Mouse (Mus musculus): ENCODE data around the gene Tmcc1. TPM values are rescaled to one million over a fixed set of nuclear protein-coding genes. Genes with fewer than 3 reads are reported as not detected.
A peak's percentile ranks its signal among the peaks of the same experiment; 100 is the strongest.

The Tmcc1 gene
- total and polyA plus RNA-seq, 3 experiments, result 9.1 to 30.6 TPM; not detected in 1

DNA sequence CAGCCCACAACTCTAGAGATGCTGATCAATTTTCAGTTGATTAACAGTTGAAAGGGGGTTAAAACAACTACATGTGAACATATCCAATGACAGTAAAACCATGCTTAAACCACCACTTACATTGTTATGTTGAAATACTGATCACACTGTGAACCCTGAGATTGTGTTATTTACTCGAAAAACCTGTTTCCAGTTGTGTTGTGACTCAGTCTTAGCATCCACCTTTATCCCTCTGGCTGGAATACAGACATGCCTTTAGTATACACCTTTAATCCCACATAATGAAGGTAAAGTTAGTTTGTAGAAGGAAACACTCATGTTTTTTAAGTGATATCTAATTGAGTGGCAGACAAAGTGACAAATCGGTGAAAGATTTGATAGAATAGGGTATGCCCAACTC, 156.7 kb downstream of the Tmcc1 start:
- H3K4me3 ChIP-seq (ENCODE audit: control insufficient read depth in 1 of 2, insufficient read depth in 1 of 2, low read depth in 2 of 2, low read length in 2 of 2), result no peak overlapping the region
- DNase-seq (ENCODE audit: low read depth, low spot score), result no peak
- H3K9me3 ChIP-seq (replicated peaks; ENCODE audit: insufficient read depth, low read length), result no peaks in the 10 kb centered on the region
- TF ChIP-seq UBTF (IDR thresholded peaks at IDR 0.05; ENCODE audit: borderline replicate concordance, insufficient read depth, low read depth, low read length) (no peak), GATA1 (IDR thresholded peaks at IDR 0.05; ENCODE audit: low read depth, low read length) (no peak), EP300 (IDR thresholded peaks at IDR 0.05; ENCODE audit: low read depth in 1 of 2, low read length in 2 of 2) (no peak), USF2 (IDR thresholded peaks at IDR 0.05; ENCODE audit: borderline replicate concordance in 1 of 2, insufficient read depth in 1 of 2, low read depth in 1 of 2, low read length in 2 of 2) (no peak), ZKSCAN1 (IDR thresholded peaks at IDR 0.05; ENCODE audit: low read depth, low read length) (no peak), E2F4 (IDR thresholded peaks at IDR 0.05; ENCODE audit: borderline replicate concordance, low read depth, low read length) (no peak), TCF12 (IDR thresholded peaks at IDR 0.05; ENCODE audit: low read depth, low read length) (no peak), SIN3A (IDR thresholded peaks at IDR 0.05; ENCODE audit: low read length) (no peak), JUND (IDR thresholded peaks at IDR 0.05; ENCODE audit: low read depth, low read length) (no peak), MAFK (IDR thresholded peaks at IDR 0.05; ENCODE audit: borderline replicate concordance, low read depth, low read length) (no peak), SMC3 (IDR thresholded peaks at IDR 0.05; ENCODE audit: low read depth, low read length) (no peak), ETS1 (IDR thresholded peaks at IDR 0.05; ENCODE audit: low read depth, low read length) (no peak), POLR2A (IDR thresholded peaks at IDR 0.05; ENCODE audit: control insufficient read depth in 1 of 2, insufficient read depth in 1 of 2, low read depth in 1 of 2, low read length in 2 of 2, poor library complexity in 1 of 2) (no peak)
- no peaks in the 10 kb centered on the region for H3K79me2 ChIP-seq (ENCODE audit: control insufficient read depth, insufficient read depth, low read length, poor library complexity)
- H3K4me1 ChIP-seq (ENCODE audit: control insufficient read depth in 1 of 2, insufficient read depth in 2 of 2, low read length in 2 of 2), result peaks cover 26 to 31% of the 10 kb centered on the region in 2 experiments
- peaks cover 0 to 27% of the 10 kb centered on the region in 2 experiments; a peak in 2 of 4 replicates for H3K36me3 ChIP-seq (ENCODE audit: control insufficient read depth in 1 of 2, insufficient read depth in 2 of 2, low read length in 2 of 2)
- H3K27ac ChIP-seq (ENCODE audit: control insufficient read depth, low read depth, low read length), result no peak overlapping the region
- H3K9ac ChIP-seq (ENCODE audit: control insufficient read depth, low read depth, low read length, poor library complexity, severe bottlenecking), result no peak overlapping the region
- H3K27me3 ChIP-seq (ENCODE audit: control insufficient read depth in 1 of 2, insufficient read depth in 2 of 2, low read length in 2 of 2), result no peaks in the 10 kb centered on the region

DNA sequence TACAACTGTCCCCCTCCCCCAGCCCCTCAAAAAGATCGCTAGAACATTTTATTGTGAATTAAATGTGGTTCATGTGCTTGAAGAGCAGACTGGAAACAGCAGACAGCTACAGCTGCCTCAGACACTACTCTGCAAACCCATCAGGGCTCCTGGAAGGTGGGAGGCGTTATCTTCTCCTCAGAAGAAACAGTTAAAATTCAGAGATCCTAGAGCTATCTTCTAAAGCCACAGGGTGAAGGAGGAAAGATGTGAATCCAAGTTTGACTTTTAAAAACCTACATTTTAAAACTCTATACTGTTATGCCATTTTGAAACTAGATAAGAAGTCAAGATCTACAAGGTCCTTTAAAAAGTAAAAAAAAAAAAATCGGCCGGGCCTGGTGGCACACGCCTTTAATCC, 162.2 kb downstream of the Tmcc1 start:
- Histone ChIP-seq H3K9ac (ENCODE audit: control insufficient read depth, low read depth, low read length, poor library complexity, severe bottlenecking) (no peak overlapping the region), H3K27ac (ENCODE audit: control insufficient read depth, low read depth, low read length) (peak overlapping the region; percentile 30; the same call in 1 of the 2 replicates), H3K27me3 (ENCODE audit: control insufficient read depth in 1 of 2, insufficient read depth in 2 of 2, low read length in 2 of 2) (no peaks in the 10 kb centered on the region), H3K4me1 (ENCODE audit: control insufficient read depth in 1 of 2, insufficient read depth in 2 of 2, low read length in 2 of 2) (peaks cover 5 to 8% of the 10 kb centered on the region in 2 experiments), H3K4me3 (ENCODE audit: control insufficient read depth in 1 of 2, insufficient read depth in 1 of 2, low read depth in 2 of 2, low read length in 2 of 2) (no peak overlapping the region), H3K36me3 (ENCODE audit: control insufficient read depth in 1 of 2, insufficient read depth in 2 of 2, low read length in 2 of 2) (peaks cover 0 to 7% of the 10 kb centered on the region in 2 experiments; a peak in 2 of 4 replicates), H3K79me2 (ENCODE audit: control insufficient read depth, insufficient read depth, low read length, poor library complexity) (no peaks in the 10 kb centered on the region), H3K9me3 (replicated peaks; ENCODE audit: insufficient read depth, low read length) (no peaks in the 10 kb centered on the region)
- TF ChIP-seq KAT2A (conservative IDR thresholded peaks at IDR 0.05; ENCODE audit: low read depth, low read length) (no peak), TCF12 (IDR thresholded peaks at IDR 0.05; ENCODE audit: low read depth, low read length) (peak; percentile 59; the same call in 1 of the 2 replicates), MYB (IDR thresholded peaks at IDR 0.05; ENCODE audit: low read depth, low read length) (peak; percentile 28; the same call in 1 of the 2 replicates), ETS1 (IDR thresholded peaks at IDR 0.05; ENCODE audit: low read depth, low read length) (0 out of 2 replicates have a peak, but pooled peaks have one; percentile 14), ZNF384 (IDR thresholded peaks at IDR 0.05; ENCODE audit: low read depth, low read length) (peak; percentile 79), GATA1 (IDR thresholded peaks at IDR 0.05; ENCODE audit: low read depth, low read length) (peak; percentile 57; the same call in 1 of the 2 replicates), EP300 (IDR thresholded peaks at IDR 0.05; ENCODE audit: low read depth in 1 of 2, low read length in 2 of 2) (peak; percentile 73 to 82), ZMIZ1 (IDR thresholded peaks at IDR 0.05; ENCODE audit: low read depth, low read length) (no peak), JUND (IDR thresholded peaks at IDR 0.05; ENCODE audit: low read depth, low read length) (no peak)
- DNase-seq (ENCODE audit: low read depth, low spot score), result peak; percentile 51

All from MEL (cell line).